Mouse (Mus musculus): Measurements from ENCODE around the gene Ror2.

The Ror2 gene

GRCm38 (mm10) chr13:53202439-53202830 lies 83.5 kb downstream of the Ror2 start:
- Histone ChIP-seq H3K27me3 (ENCODE audit: insufficient read depth, low read length) (peaks cover 11% of the 10 kb centered on the region; the same call in 1 of the 2 replicates), H3K4me3 (replicated peaks; ENCODE audit: low read length) (no peak overlapping the region), H3K36me3 (ENCODE audit: insufficient read depth, low read length) (no peaks in the 10 kb centered on the region), H3K4me1 (replicated peaks; ENCODE audit: low read depth, low read length) (peaks cover 66% of the 10 kb centered on the region), H3K9me3 (ENCODE audit: low read length) (no peaks in the 10 kb centered on the region)
- TF ChIP-seq CTCF (conservative IDR thresholded peaks at IDR 0.05; ENCODE audit: low read length) (no peak), POU5F1 (IDR thresholded peaks at IDR 0.05; ENCODE audit: borderline replicate concordance, low read length) (no peak), NANOG (IDR thresholded peaks at IDR 0.05; ENCODE audit: borderline replicate concordance, low read length) (no peak)

GRCm38 (mm10) chr13:53201628-53202438 lies 84.1 kb downstream of the Ror2 start:
- Histone ChIP-seq H3K4me1 (replicated peaks; ENCODE audit: low read depth, low read length) (peaks cover 72% of the 10 kb centered on the region), H3K4me3 (replicated peaks; ENCODE audit: low read length) (peak overlapping the region; percentile 63), H3K9me3 (ENCODE audit: low read length) (no peaks in the 10 kb centered on the region), H3K36me3 (ENCODE audit: insufficient read depth, low read length) (no peaks in the 10 kb centered on the region), H3K27me3 (ENCODE audit: insufficient read depth, low read length) (peaks cover 11% of the 10 kb centered on the region; the same call in 1 of the 2 replicates)
- no peak for TF ChIP-seq NANOG (IDR thresholded peaks at IDR 0.05; ENCODE audit: borderline replicate concordance, low read length)

GRCm38 (mm10) chr13:53200121-53200520 lies 85.8 kb downstream of the Ror2 start:
- TF ChIP-seq CTCF (conservative IDR thresholded peaks at IDR 0.05; ENCODE audit: low read length) (no peak), NANOG (IDR thresholded peaks at IDR 0.05; ENCODE audit: borderline replicate concordance, low read length) (no peak), POU5F1 (IDR thresholded peaks at IDR 0.05; ENCODE audit: borderline replicate concordance, low read length) (no peak)
- Histone ChIP-seq H3K4me1 (replicated peaks; ENCODE audit: low read depth, low read length) (peaks cover 76% of the 10 kb centered on the region), H3K4me3 (replicated peaks; ENCODE audit: low read length) (no peak overlapping the region), H3K9me3 (ENCODE audit: low read length) (no peaks in the 10 kb centered on the region), H3K36me3 (ENCODE audit: insufficient read depth, low read length) (no peaks in the 10 kb centered on the region), H3K27me3 (ENCODE audit: insufficient read depth, low read length) (peaks cover 11% of the 10 kb centered on the region; the same call in 1 of the 2 replicates)

- Histone ChIP-seq H3K4me1 (replicated peaks; ENCODE audit: low read depth, low read length) (peaks cover 76% of the 10 kb centered on the region), H3K9me3 (ENCODE audit: low read length) (no peaks in the 10 kb centered on the region), H3K36me3 (ENCODE audit: insufficient read depth, low read length) (no peaks in the 10 kb centered on the region), H3K4me3 (replicated peaks; ENCODE audit: low read length) (no peak overlapping the region), H3K27me3 (ENCODE audit: insufficient read depth, low read length) (peaks cover 11% of the 10 kb centered on the region; the same call in 1 of the 2 replicates)
- TF ChIP-seq CTCF (conservative IDR thresholded peaks at IDR 0.05; ENCODE audit: low read length) (no peak), POU5F1 (IDR thresholded peaks at IDR 0.05; ENCODE audit: borderline replicate concordance, low read length) (no peak)
Observed at GRCm38 (mm10) chr13:53199262-53199661, 86.7 kb downstream of the Ror2 start.

GRCm38 (mm10) chr13:53196690-53197089 lies 89.2 kb downstream of the Ror2 start:
- H3K4me3 ChIP-seq (replicated peaks; ENCODE audit: low read length), result no peak overlapping the region
- TF ChIP-seq CTCF (conservative IDR thresholded peaks at IDR 0.05; ENCODE audit: low read length) (no peak), POU5F1 (IDR thresholded peaks at IDR 0.05; ENCODE audit: borderline replicate concordance, low read length) (no peak), NANOG (IDR thresholded peaks at IDR 0.05; ENCODE audit: borderline replicate concordance, low read length) (no peak)
- no peaks in the 10 kb centered on the region for H3K9me3 ChIP-seq (ENCODE audit: low read length)
- H3K36me3 ChIP-seq (ENCODE audit: insufficient read depth, low read length), result peaks cover 5% of the 10 kb centered on the region; the same call in 1 of the 2 replicates
- peaks cover 7% of the 10 kb centered on the region; the same call in 1 of the 2 replicates for H3K27me3 ChIP-seq (ENCODE audit: insufficient read depth, low read length)
- peaks cover 86% of the 10 kb centered on the region for H3K4me1 ChIP-seq (replicated peaks; ENCODE audit: low read depth, low read length)

GRCm38 (mm10) chr13:53195951-53196677 lies 89.8 kb downstream of the Ror2 start:
- peaks cover 5% of the 10 kb centered on the region for H3K36me3 ChIP-seq (ENCODE audit: insufficient read depth, low read length)
- H3K4me1 ChIP-seq (replicated peaks; ENCODE audit: low read depth, low read length), result peaks cover 85% of the 10 kb centered on the region
- TF ChIP-seq POU5F1 (IDR thresholded peaks at IDR 0.05; ENCODE audit: borderline replicate concordance, low read length) (no peak), CTCF (conservative IDR thresholded peaks at IDR 0.05; ENCODE audit: low read length) (no peak), NANOG (IDR thresholded peaks at IDR 0.05; ENCODE audit: borderline replicate concordance, low read length) (no peak)
- H3K9me3 ChIP-seq (ENCODE audit: low read length), result no peaks in the 10 kb centered on the region
- H3K27me3 ChIP-seq (ENCODE audit: insufficient read depth, low read length), result peaks cover 5% of the 10 kb centered on the region; the same call in 1 of the 2 replicates
- no peak overlapping the region for H3K4me3 ChIP-seq (replicated peaks; ENCODE audit: low read length)

- no peak for TF ChIP-seq POU5F1 (IDR thresholded peaks at IDR 0.05; ENCODE audit: borderline replicate concordance, low read length)
- no peak for TF ChIP-seq NANOG (IDR thresholded peaks at IDR 0.05; ENCODE audit: borderline replicate concordance, low read length)
- no peak for TF ChIP-seq CTCF (conservative IDR thresholded peaks at IDR 0.05; ENCODE audit: low read length)
- Histone ChIP-seq H3K9me3 (ENCODE audit: low read length) (no peaks in the 10 kb centered on the region), H3K4me3 (replicated peaks; ENCODE audit: low read length) (peak overlapping the region; percentile 51)
Observed at GRCm38 (mm10) chr13:53194306-53194705, 91.6 kb downstream of the Ror2 start.

GRCm38 (mm10) chr13:53193713-53194112 lies 92.2 kb downstream of the Ror2 start:
- Histone ChIP-seq H3K4me1 (replicated peaks; ENCODE audit: low read depth, low read length) (peaks cover 92% of the 10 kb centered on the region), H3K4me3 (replicated peaks; ENCODE audit: low read length) (peak overlapping the region; percentile 51)
- TF ChIP-seq CTCF (conservative IDR thresholded peaks at IDR 0.05; ENCODE audit: low read length) (no peak), POU5F1 (IDR thresholded peaks at IDR 0.05; ENCODE audit: borderline replicate concordance, low read length) (no peak), NANOG (IDR thresholded peaks at IDR 0.05; ENCODE audit: borderline replicate concordance, low read length) (no peak)

More at GRCm38 (mm10) chr13:53194306-53194705, 91.6 kb downstream of the Ror2 start:
- Histone ChIP-seq H3K36me3 (ENCODE audit: insufficient read depth, low read length) (peaks cover 17% of the 10 kb centered on the region), H3K4me1 (replicated peaks; ENCODE audit: low read depth, low read length) (peaks cover 92% of the 10 kb centered on the region), H3K27me3 (ENCODE audit: insufficient read depth, low read length) (no peaks in the 10 kb centered on the region)

More at GRCm38 (mm10) chr13:53193713-53194112, 92.2 kb downstream of the Ror2 start:
- H3K36me3 ChIP-seq (ENCODE audit: insufficient read depth, low read length), result peaks cover 23% of the 10 kb centered on the region
- no peaks in the 10 kb centered on the region for H3K9me3 ChIP-seq (ENCODE audit: low read length)
- no peaks in the 10 kb centered on the region for H3K27me3 ChIP-seq (ENCODE audit: insufficient read depth, low read length)

All from E14TG2a.4 (cell line).